ENCODE assay signal across 8 mouse cellular contexts in genomic region chr15:79683707-79684465, GRCm38 (mm10). TPM values are rescaled to one million over a fixed set of nuclear protein-coding genes. Genes with fewer than 3 reads are reported as not detected.
DNase-seq lines count a peak whose midpoint lies in the region; ATAC-seq lines count a peak whose summit lies in the region.

No protein-coding gene starts in this region.

- peak overlapping the region; percentile 97 for H3K4me2 ChIP-seq in heart, embryonic 14.5 days (ENCODE audit: low read length)
- peak overlapping the region; percentile 63 for H3K4me2 ChIP-seq in forebrain, embryonic 14.5 days (ENCODE audit: low read length)
- peak overlapping the region; percentile 87 for H3K4me2 ChIP-seq in liver, embryonic 13.5 days

- WGBS in heart, embryonic 14.5 days, result 28% methylated on average over 19 of the region's 19 CpGs
- 76% methylated on average over 19 of the region's 19 CpGs for WGBS in forebrain, embryonic 14.5 days
- 51% methylated on average over 19 of the region's 19 CpGs for WGBS in liver, embryonic 13.5 days (ENCODE audit: insufficient replicate concordance)

- peaks cover 28 to 63% of the 10 kb centered on the region in 2 experiments for H3K4me1 ChIP-seq in heart, embryonic 14.5 days (ENCODE audit: control insufficient read depth in 2 of 2, insufficient read depth in 2 of 2, low read length in 2 of 2)
- peaks cover 39% of the 10 kb centered on the region for H3K4me1 ChIP-seq in forebrain, embryonic 14.5 days (ENCODE audit: control insufficient read depth, insufficient read depth, low read length)
- H3K4me1 ChIP-seq in liver, embryonic 13.5 days (replicated peaks), result peaks cover 79% of the 10 kb centered on the region

- no peaks in the 10 kb centered on the region for H3K36me3 ChIP-seq in heart, embryonic 14.5 days (ENCODE audit: control insufficient read depth, insufficient read depth, low read length)
- H3K36me3 ChIP-seq in forebrain, embryonic 14.5 days (ENCODE audit: control insufficient read depth, insufficient read depth, low read length), result 0 out of 2 replicates have a peak, but pooled peaks cover 4% of the 10 kb centered on the region
- peaks cover 21% of the 10 kb centered on the region for H3K36me3 ChIP-seq in liver, embryonic 13.5 days

- ATAC-seq in heart, embryonic 14.5 days (ENCODE audit: insufficient number of reproducible peaks, insufficient read depth, low FRiP score, low read depth), result no peak
- no peak for ATAC-seq in forebrain, embryonic 14.5 days
- no peak for ATAC-seq in liver, embryonic 13.5 days (ENCODE audit: low read depth)

- H3K27ac ChIP-seq in heart, embryonic 14.5 days (replicated peaks in 1 of 2; ENCODE audit: control insufficient read depth in 1 of 2, insufficient read depth in 1 of 2, low read depth in 2 of 2, low read length in 2 of 2), result peak overlapping the region; percentile 23 to 62
- H3K27ac ChIP-seq in forebrain, embryonic 14.5 days (ENCODE audit: low read depth, low read length), result no peak overlapping the region
- peak overlapping the region; percentile 97 for H3K27ac ChIP-seq in liver, embryonic 13.5 days

- no peak for DNase-seq in heart, postnatal 25 days (ENCODE audit: low spot score)
- peak; percentile 77 for DNase-seq in NIH3T3 (ENCODE audit: low read depth)
- no peak for DNase-seq in forebrain, embryonic 14.5 days (ENCODE audit: low spot score)
- DNase-seq in liver, embryonic 13.5 days, result no peak
- no peak for DNase-seq in spleen, postnatal 4 days (ENCODE audit: low spot score in 2 of 2)
- DNase-seq in kidney, postnatal 10 days, result no peak
- DNase-seq in thymus, postnatal 0 days (ENCODE audit: low spot score), result no peak

- no peaks in the 10 kb centered on the region for H3K27me3 ChIP-seq in heart, embryonic 14.5 days (ENCODE audit: control insufficient read depth, insufficient read depth, low read length)
- no peaks in the 10 kb centered on the region for H3K27me3 ChIP-seq in forebrain, embryonic 14.5 days (replicated peaks; ENCODE audit: control insufficient read depth, insufficient read depth, low read length)
- H3K27me3 ChIP-seq in liver, embryonic 13.5 days, result no peaks in the 10 kb centered on the region

- intact Hi-C loops in heart, postnatal 25 days (cut with DNase I), result no loop called here

- peak overlapping the region; percentile 80 to 96 for H3K4me3 ChIP-seq in heart, embryonic 14.5 days (ENCODE audit: control insufficient read depth in 1 of 2, insufficient read depth in 1 of 2, low read depth in 1 of 2, low read length in 2 of 2)
- H3K4me3 ChIP-seq in forebrain, embryonic 14.5 days (ENCODE audit: low read depth, low read length), result peak overlapping the region; percentile 95
- peak overlapping the region; percentile 91 for H3K4me3 ChIP-seq in liver, embryonic 13.5 days (replicated peaks)

- H3K9me3 ChIP-seq in heart, embryonic 14.5 days (ENCODE audit: control insufficient read depth, low read length), result no peaks in the 10 kb centered on the region
- H3K9me3 ChIP-seq in forebrain, embryonic 14.5 days (replicated peaks; ENCODE audit: control insufficient read depth, low read length), result no peaks in the 10 kb centered on the region
- H3K9me3 ChIP-seq in liver, embryonic 13.5 days (replicated peaks), result no peaks in the 10 kb centered on the region

- peak overlapping the region; percentile 99 for H3K9ac ChIP-seq in heart, embryonic 14.5 days (ENCODE audit: low read length)
- H3K9ac ChIP-seq in forebrain, embryonic 14.5 days (ENCODE audit: low read length), result peak overlapping the region; percentile 90
- peak overlapping the region; percentile 99 for H3K9ac ChIP-seq in liver, embryonic 13.5 days

RNA-seq across cellular contexts. Expression of gene Josd1, which starts 3.8 kb away (rescaled TPM):
- polyA plus RNA-seq in heart, embryonic 14.5 days (2014; fragmentation: Nextera tagmentation; extraction: Ambion mirVana), result 17.5 and 18.2 TPM in 2 replicates
- total RNA-seq in heart, postnatal 25 days (2021), result 10 to 100 TPM; 23.6 to 26.4 TPM
- polyA plus RNA-seq in forebrain, embryonic 14.5 days (2014; fragmentation: Nextera tagmentation; extraction: Ambion mirVana), result 14.7 and 15.2 TPM in 2 replicates
- 20.0 and 21.6 TPM in 2 replicates for polyA plus RNA-seq in liver, embryonic 13.5 days (2015; fragmentation: Nextera tagmentation; extraction: Ambion mirVana)
- 15.5 and 16.3 TPM in 2 replicates for polyA plus RNA-seq in thymus, postnatal 0 days (2015; fragmentation: Nextera tagmentation; extraction: Ambion mirVana)

RNA-seq across cellular contexts. Expression of gene Gtpbp1, which starts 6.8 kb away (rescaled TPM):
- 25.3 and 26.2 TPM in 2 replicates for polyA plus RNA-seq in heart, embryonic 14.5 days (2014; fragmentation: Nextera tagmentation; extraction: Ambion mirVana)
- total RNA-seq in heart, postnatal 25 days (2021), result 10 to 100 TPM; 27.2 to 31.8 TPM
- 36.2 and 43.5 TPM in 2 replicates for polyA plus RNA-seq in forebrain, embryonic 14.5 days (2014; fragmentation: Nextera tagmentation; extraction: Ambion mirVana)
- polyA plus RNA-seq in liver, embryonic 13.5 days (2015; fragmentation: Nextera tagmentation; extraction: Ambion mirVana), result 32.6 and 36.9 TPM in 2 replicates
- polyA plus RNA-seq in thymus, postnatal 0 days (2015; fragmentation: Nextera tagmentation; extraction: Ambion mirVana), result 38.7 and 41.3 TPM in 2 replicates

RNA-seq across cellular contexts. Expression of gene Tomm22, which starts 13.2 kb away (rescaled TPM):
- 233 and 237 TPM in 2 replicates for polyA plus RNA-seq in heart, embryonic 14.5 days (2014; fragmentation: Nextera tagmentation; extraction: Ambion mirVana)
- total RNA-seq in heart, postnatal 25 days (2021), result 100 to 1,000 TPM; 120 to 122 TPM
- 299 and 300 TPM in 2 replicates for polyA plus RNA-seq in forebrain, embryonic 14.5 days (2014; fragmentation: Nextera tagmentation; extraction: Ambion mirVana)
- 199 and 225 TPM in 2 replicates for polyA plus RNA-seq in liver, embryonic 13.5 days (2015; fragmentation: Nextera tagmentation; extraction: Ambion mirVana)
- 280 and 287 TPM in 2 replicates for polyA plus RNA-seq in thymus, postnatal 0 days (2015; fragmentation: Nextera tagmentation; extraction: Ambion mirVana)

RNA-seq across cellular contexts. Expression of gene Cby1, which starts 24.9 kb away (rescaled TPM):
- 47.6 and 48.7 TPM in 2 replicates for polyA plus RNA-seq in heart, embryonic 14.5 days (2014; fragmentation: Nextera tagmentation; extraction: Ambion mirVana)
- 10 to 100 TPM; 22.9 to 25.9 TPM for total RNA-seq in heart, postnatal 25 days (2021)
- polyA plus RNA-seq in forebrain, embryonic 14.5 days (2014; fragmentation: Nextera tagmentation; extraction: Ambion mirVana), result 111 and 118 TPM in 2 replicates
- polyA plus RNA-seq in liver, embryonic 13.5 days (2015; fragmentation: Nextera tagmentation; extraction: Ambion mirVana), result 18.6 and 19.3 TPM in 2 replicates
- 57.0 and 57.5 TPM in 2 replicates for polyA plus RNA-seq in thymus, postnatal 0 days (2015; fragmentation: Nextera tagmentation; extraction: Ambion mirVana)

RNA-seq across cellular contexts. Expression of gene Fam227a, which starts 25.1 kb away (rescaled TPM):
- polyA plus RNA-seq in heart, embryonic 14.5 days (2014; fragmentation: Nextera tagmentation; extraction: Ambion mirVana), result 0.66 and 2.0 TPM in 2 replicates
- 1 to 10 TPM in 1 of 2 experiments, under 1 TPM in 1; 0.84 to 1.3 TPM for total RNA-seq in heart, postnatal 25 days (2021)
- 3.4 and 5.3 TPM in 2 replicates for polyA plus RNA-seq in forebrain, embryonic 14.5 days (2014; fragmentation: Nextera tagmentation; extraction: Ambion mirVana)
- polyA plus RNA-seq in liver, embryonic 13.5 days (2015; fragmentation: Nextera tagmentation; extraction: Ambion mirVana), result 0.12 and 0.39 TPM in 2 replicates
- 0.39 and 0.48 TPM in 2 replicates for polyA plus RNA-seq in thymus, postnatal 0 days (2015; fragmentation: Nextera tagmentation; extraction: Ambion mirVana)
